Mouse (Mus musculus) lung, adult 2 months (tissue): ENCODE results near the gene Lamc3. TPM values are rescaled to one million over a fixed set of nuclear protein-coding genes. Genes with fewer than 3 reads are reported as not detected.
"Not testable (repeated sequence)": the region's sequence is repeated elsewhere in the genome, so short reads cannot be mapped to it uniquely, and the experiment has no call there.

Experiments
- DNase-seq: peaks from one replicate; pipeline ENCODE4 v3.0.0; 2022
- H3K4me1 ChIP-seq: fragments of 200-500 bp; 2 replicates; pipeline ENCODE4 v1.6.1; 2011; ENCODE audit warnings: low read length; ENCODE audit not compliant: control insufficient read depth, insufficient read depth
- H3K4me3 ChIP-seq: fragments of 200-500 bp; replicated peaks from 2 replicates; pipeline ENCODE3; 2011; ENCODE audit warnings: low read depth, mild to moderate bottlenecking, control low read depth, low read length; ENCODE audit errors: extremely low read depth
- CTCF ChIP-seq: fragments of 200-500 bp; IDR thresholded peaks from 2 replicates; pipeline ENCODE4 v1.5.1; 2011; ENCODE audit warnings: mild to moderate bottlenecking, low read length, control low read depth; ENCODE audit not compliant: insufficient read depth
- POLR2A ChIP-seq: fragments of 200-500 bp; IDR thresholded peaks from 2 replicates; pipeline ENCODE4 v1.6.1; 2011; ENCODE audit warnings: low read depth, mild to moderate bottlenecking, control low read depth, low read length, borderline replicate concordance; ENCODE audit errors: extremely low read depth
- WGBS: fragments of 180-500 bp; shearing (Covaris S2); methylation state at CpG from one replicate; pipeline ENCODE4 v1.1.7; 2018; 5-methylcytosine and 5-hydroxymethylcytosine counted together
- polyA plus RNA-seq: library from polyadenylated mRNA; depleted of rRNA; stranded (reverse); fragments of >200 nt; gene quantifications from 2 replicates; pipeline ENCODE4 v1.2.3, GENCODE M21; 2012

Gene Lamc3
- polyA plus RNA-seq, 1 experiment, result 25.1 TPM

GRCm38 (mm10) chr2:31900932-31901331 is 13.8 kb downstream of the Lamc3 start:
- TF ChIP-seq CTCF, result no peak
- no peak for TF ChIP-seq POLR2A
- 71% methylated on average over 4 of the region's 4 CpGs for WGBS

GRCm38 (mm10) chr2:31901659-31902362 is 14.7 kb downstream of the Lamc3 start:
- 55% methylated on average over 4 of the region's 4 CpGs for WGBS
- Histone ChIP-seq H3K4me1 (no peaks in the 10 kb centered on the region), H3K4me3 (no peak overlapping the region)
- no peak for DNase-seq
- TF ChIP-seq CTCF (no peak), POLR2A (no peak)

More at GRCm38 (mm10) chr2:31900932-31901331, 13.8 kb downstream of the Lamc3 start:
- DNase-seq, result no peak
- H3K4me1 ChIP-seq, result no peaks in the 10 kb centered on the region
- H3K4me3 ChIP-seq, result no peak overlapping the region

DNA sequence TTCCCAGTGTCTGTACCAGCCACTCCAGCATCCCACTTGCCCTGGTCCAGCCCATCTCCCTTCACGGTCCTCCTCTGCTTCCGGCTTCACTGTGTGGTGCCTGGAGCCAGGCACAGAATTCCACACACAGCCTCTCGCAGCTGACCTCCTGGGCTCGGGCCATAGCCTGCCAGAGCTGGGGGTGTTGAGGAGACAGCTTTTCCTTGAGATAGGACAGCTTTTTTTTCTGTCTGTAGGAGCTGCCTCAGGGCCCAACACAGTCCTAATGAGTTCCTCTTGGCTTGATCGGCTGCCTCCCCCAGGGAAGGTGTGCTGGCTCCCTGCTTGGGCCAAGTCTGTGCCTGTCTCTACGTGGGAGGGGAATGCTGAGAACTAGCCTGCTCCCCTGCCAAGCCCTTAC is 17.0 kb downstream of the Lamc3 start:
- 41% methylated on average over 6 of the region's 6 CpGs for WGBS
- TF ChIP-seq CTCF (no peak), POLR2A (no peak)
- H3K4me3 ChIP-seq, result no peak overlapping the region
- DNase-seq, result no peak
- H3K4me1 ChIP-seq, result no peaks in the 10 kb centered on the region

- TF ChIP-seq POLR2A (no peak), CTCF (0 out of 2 replicates have a peak, but pooled peaks have one; percentile 13)
- no peak for DNase-seq
- WGBS, result 25% methylated on average over 8 of the region's 8 CpGs
- H3K4me1 ChIP-seq, result no peaks in the 10 kb centered on the region
- no peak overlapping the region for H3K4me3 ChIP-seq
Observed at GRCm38 (mm10) chr2:31904622-31905021, 17.5 kb downstream of the Lamc3 start.

- DNase-seq, result no peak
- WGBS, result 47% methylated on average over 9 of the region's 9 CpGs
- TF ChIP-seq POLR2A (no peak), CTCF (no peak)
- no peaks in the 10 kb centered on the region for H3K4me1 ChIP-seq
- no peak overlapping the region for H3K4me3 ChIP-seq
Observed at GRCm38 (mm10) chr2:31905682-31906081, 18.6 kb downstream of the Lamc3 start.

GRCm38 (mm10) chr2:31906407-31906806 is 19.3 kb downstream of the Lamc3 start:
- WGBS, result 57% methylated on average over 9 of the region's 9 CpGs
- no peak for DNase-seq
- Histone ChIP-seq H3K4me1 (no peaks in the 10 kb centered on the region), H3K4me3 (no peak overlapping the region)
- no peak for TF ChIP-seq POLR2A
- TF ChIP-seq CTCF, result no peak

- no peak overlapping the region for H3K4me3 ChIP-seq
- no peaks in the 10 kb centered on the region for H3K4me1 ChIP-seq
- no peak for DNase-seq
- TF ChIP-seq CTCF (peak; percentile 33; the same call in 1 of the 2 replicates), POLR2A (no peak)
- 76% methylated on average over 4 of the region's 4 CpGs for WGBS
Observed at GRCm38 (mm10) chr2:31912575-31912974, 25.5 kb downstream of the Lamc3 start.

DNA sequence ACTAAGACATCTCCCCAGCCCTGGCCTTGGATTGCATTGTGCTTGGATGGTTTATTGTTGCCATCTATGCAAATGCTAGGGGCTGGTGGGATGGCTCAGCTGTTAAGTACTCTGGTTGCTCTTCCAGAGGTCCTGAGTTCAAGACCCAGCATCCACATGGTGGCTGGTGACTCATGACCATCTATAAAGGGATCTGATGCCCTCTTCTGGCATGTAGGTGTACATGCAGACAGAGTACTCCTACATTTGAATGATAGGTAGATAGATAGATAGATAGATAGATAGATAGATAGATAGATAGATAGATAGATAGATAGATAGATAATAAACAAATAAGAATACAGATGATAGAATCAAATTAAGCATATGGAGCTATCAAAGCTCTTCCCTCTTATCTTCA is 27.1 kb downstream of the Lamc3 start:
- not testable (repeated sequence) for H3K4me3 ChIP-seq, DNase-seq, H3K4me1 ChIP-seq

GRCm38 (mm10) chr2:31915112-31915511 is 28.0 kb downstream of the Lamc3 start:
- DNase-seq, result peak; percentile 67
- 21% methylated on average over 4 of the region's 4 CpGs for WGBS
- H3K4me1 ChIP-seq, result no peaks in the 10 kb centered on the region
- TF ChIP-seq POLR2A, result no peak
- TF ChIP-seq CTCF, result peak; percentile 99
- H3K4me3 ChIP-seq, result no peak overlapping the region

GRCm38 (mm10) chr2:31917636-31918035 is 30.5 kb downstream of the Lamc3 start:
- no peaks in the 10 kb centered on the region for H3K4me1 ChIP-seq
- no peak overlapping the region for H3K4me3 ChIP-seq
- WGBS, result 24% methylated on average over 4 of the region's 4 CpGs
- DNase-seq, result peak; percentile 25
- TF ChIP-seq POLR2A (no peak), CTCF (peak; percentile 70; the same call in 1 of the 2 replicates)
